Mouse (Mus musculus) heart, postnatal 0 days (tissue): ENCODE data around the gene Pcbp2.

Source experiments
- CTCF ChIP-seq: IDR thresholded peaks from 2 replicates; pipeline ENCODE4 v1.5.1; 2016; ENCODE audit warnings: antibody characterized with exemption, control low read depth, low read depth
- EP300 ChIP-seq: IDR thresholded peaks from 2 replicates; pipeline ENCODE4 v1.6.1; 2016; ENCODE audit warnings: antibody characterized with exemption, low read depth

DNA sequence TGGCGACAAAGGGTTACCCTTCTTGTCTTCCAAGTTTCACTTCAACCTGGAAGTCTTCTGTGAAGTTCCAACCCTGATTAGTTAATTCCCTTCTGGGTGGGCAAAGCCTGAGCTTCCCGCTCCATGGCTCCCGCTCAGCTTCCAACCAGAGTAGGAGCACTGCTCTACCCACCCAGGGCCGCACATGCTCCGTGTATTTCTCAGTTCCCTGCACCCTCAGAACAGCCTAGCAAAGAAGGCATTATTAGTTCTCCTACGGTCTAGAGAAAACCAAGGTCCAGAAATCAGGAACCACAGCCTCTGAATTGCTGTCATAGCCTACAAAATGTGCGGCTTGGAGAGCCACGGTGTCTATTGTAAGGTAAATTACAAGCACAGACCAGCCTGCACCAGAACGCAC, 39.8 kb downstream of the Pcbp2 start:
- TF ChIP-seq CTCF (no peak), EP300 (no peak)
